ENCODE assay signal across 17 mouse cellular contexts in genomic region chr10:41055581-41055980, GRCm38 (mm10). TPM values are rescaled to one million over a fixed set of nuclear protein-coding genes. Genes with fewer than 3 reads are reported as not detected.
"Had no signal": no experiment of that assay in that cellular context is flagged by ENCODE, and none has a peak within 500 bp of the region (broad histone marks: within the 10 kb centered on the region; RNA-seq: fewer than 3 reads in every experiment).

No protein-coding gene starts in this region.

- ATAC-seq: lung, postnatal 0 days; midbrain, embryonic 16.5 days had no signal

- H3K27me3 ChIP-seq: limb, embryonic 13.5 days; midbrain, embryonic 12.5 days had no signal

- DNase-seq: kidney, adult 9 months; kidney, postnatal 14 days; left cerebral cortex, postnatal 4 days; lung, adult 2 months; right cerebral cortex, postnatal 4 days; spleen, adult 18-20 months; thymus, adult 2 months; thymus, postnatal 25 days had no signal

RNA-seq across cellular contexts. Expression of gene Gpr6, which starts 16.5 kb away (rescaled TPM):
- total RNA-seq: megakaryocyte-erythroid progenitor cell, adult 5-6 weeks had no signal
- polyA plus RNA-seq: limb, embryonic 13.5 days; liver, embryonic 11.5 days; liver, embryonic 15.5 days; lung, adult 2 months; lung, postnatal 0 days; stomach, embryonic 14.5 days; thymus, adult 2 months; urinary bladder, adult 2 months had no signal
